Comparison of ENCODE assay signal across 10 mouse cellular contexts in genomic region chr11:8689515-8689914, GRCm38 (mm10). TPM values are rescaled to one million over a fixed set of nuclear protein-coding genes. Genes with fewer than 3 reads are reported as not detected.
A peak's percentile ranks its signal among the peaks of the same experiment; 100 is the strongest.
DNase-seq lines count a peak whose midpoint lies in the region; ATAC-seq and TF ChIP-seq lines count a peak whose summit lies in the region.
"Had no signal": no experiment of that assay in that cellular context is flagged by ENCODE, and none has a peak within 500 bp of the region (broad histone marks: within the 10 kb centered on the region; RNA-seq: fewer than 3 reads in every experiment).

No protein-coding gene starts in this region.

- peak; percentile 47 for ATAC-seq in megakaryocyte, adult 5-6 weeks (ENCODE audit: poor library complexity, severe bottlenecking)

- DNase-seq in right cerebral cortex, postnatal 14 days = peak; percentile 17
- DNase-seq in right cerebral cortex, adult 2 months (ENCODE audit: low spot score in 2 of 2) = no peak
- DNase-seq in kidney, postnatal 14 days = peak; percentile 43
- peak; percentile 51 for DNase-seq in thymus, postnatal 4 days
- no peak for DNase-seq in gastrocnemius, adult 2 months
- no peak for DNase-seq in frontal cortex, postnatal 14 days (ENCODE audit: low spot score in 2 of 2)
- DNase-seq in gastrocnemius, adult 18-20 months (ENCODE audit: low spot score) = no peak
- DNase-seq: right cerebral cortex, adult 18-20 months had no signal

- no peak overlapping the region for H3K4me3 ChIP-seq in gastrocnemius, adult 2 months
- H3K4me3 ChIP-seq: limb, embryonic 12.5 days had no signal

- H3K27ac ChIP-seq in gastrocnemius, adult 2 months = no peak overlapping the region
- H3K27ac ChIP-seq: limb, embryonic 12.5 days had no signal

- intact Hi-C loops in gastrocnemius, adult 2 months (cut with DNase I) = no loop called here

- no peak for TF ChIP-seq CTCF in gastrocnemius, adult 2 months (IDR thresholded peaks at IDR 0.05)

RNA-seq across cellular contexts. Expression of gene Tns3, which starts 25.2 kb away (rescaled TPM):
- 29.6 and 35.7 TPM in 2 replicates for total RNA-seq in megakaryocyte, adult 5-6 weeks (2015)
- 15.9 and 17.6 TPM in 2 replicates for total RNA-seq in megakaryocyte, adult 5-6 weeks (2017)
- 1 to 10 TPM; 4.9 to 9.8 TPM for total RNA-seq in gastrocnemius, adult 2 months (2021)
- total RNA-seq in gastrocnemius, adult 18-20 months (2021) = 1 to 10 TPM; 6.6 to 7.9 TPM

Comparison
In these comparisons a context has a peak if more than half of its experiments do, and no peak if none do; other contexts are left out.
1. DNase-seq: peak in right cerebral cortex, postnatal 14 days (single experiment), kidney, postnatal 14 days (single experiment) and thymus, postnatal 4 days (single experiment); none in right cerebral cortex, adult 2 months (0 of 2), gastrocnemius, adult 2 months (single experiment), frontal cortex, postnatal 14 days (0 of 2) and gastrocnemius, adult 18-20 months (single experiment).